Mouse (Mus musculus): ENCODE data around the gene Zfp592.

GRCm38 (mm10) chr7:80951461-80951860 lies 42.0 kb upstream of the Zfp592 start:
- TF ChIP-seq POLR2A (IDR thresholded peaks at IDR 0.05; ENCODE audit: insufficient read depth, low read depth, low read length) (no peak), CTCF (IDR thresholded peaks at IDR 0.05) (no peak)

Measured in heart, adult 2 months (tissue).